Mouse (Mus musculus): ENCODE results near the gene Ift88.

GRCm38 (mm10) chr14:57385667-57386066 is 38.2 kb upstream of the Ift88 start:
- TF ChIP-seq POLR2A (IDR thresholded peaks at IDR 0.05; ENCODE audit: low read depth, low read length) (no peak), CTCF (IDR thresholded peaks at IDR 0.05; ENCODE audit: extremely low read depth, insufficient read depth, insufficient read length, insufficient replicate concordance) (no peak)
